In genomic region chr9:94361877-94362697, GRCm38 (mm10) we compare ENCODE assay signal across 16 mouse cellular contexts.
DNase-seq lines count a peak whose midpoint lies in the region; ATAC-seq lines count a peak whose summit lies in the region.
"Had no signal": no experiment of that assay in that cellular context is flagged by ENCODE, and none has a peak within 500 bp of the region (broad histone marks: within the 10 kb centered on the region; RNA-seq: fewer than 3 reads in every experiment).

No protein-coding gene starts in this region.

- 12% methylated on average over 7 of the region's 7 CpGs for whole genome bisulfite sequencing in forebrain, embryonic 16.5 days

- H3K27me3 ChIP-seq in forebrain, embryonic 16.5 days (replicated peaks; ENCODE audit: control insufficient read depth, insufficient read depth, low read length), result no peaks in the 10 kb centered on the region
- H3K27me3 ChIP-seq: CH12.LX; liver, embryonic 15.5 days; midbrain, embryonic 15.5 days; neural tube, embryonic 12.5 days had no signal

- H3K27ac ChIP-seq in forebrain, embryonic 16.5 days (ENCODE audit: low read length), result no peak overlapping the region
- H3K27ac ChIP-seq: hindbrain, embryonic 10.5 days; limb, embryonic 10.5 days; liver, embryonic 15.5 days; midbrain, embryonic 15.5 days; neural tube, embryonic 12.5 days had no signal

- no peak overlapping the region for H3K9ac ChIP-seq in forebrain, embryonic 16.5 days (replicated peaks; ENCODE audit: low read depth, low read length)
- H3K9ac ChIP-seq: liver, embryonic 15.5 days; midbrain, embryonic 15.5 days; neural tube, embryonic 12.5 days had no signal

- H3K9me3 ChIP-seq in forebrain, embryonic 16.5 days (ENCODE audit: control insufficient read depth, low read length), result no peaks in the 10 kb centered on the region
- H3K9me3 ChIP-seq: hindbrain, embryonic 10.5 days; limb, embryonic 10.5 days; liver, embryonic 15.5 days; midbrain, embryonic 15.5 days; neural tube, embryonic 12.5 days had no signal

- DNase-seq in adrenal gland, adult 2 months, result peak; percentile 20
- DNase-seq in adrenal gland, postnatal 25 days, result no peak
- DNase-seq in heart, adult 8-10 months (ENCODE audit: low spot score), result peak; percentile 1
- DNase-seq in heart, postnatal 4 days, result no peak
- peak; percentile 66 for DNase-seq in retina, postnatal 1 day
- no peak for DNase-seq in cerebellum, adult 11-12 months
- no peak for DNase-seq in right cerebral cortex, postnatal 14 days
- DNase-seq: gastrocnemius, postnatal 14 days; thymus, adult 18-20 months had no signal

- ATAC-seq in forebrain, embryonic 16.5 days, result peak; percentile 69
- ATAC-seq: midbrain, embryonic 15.5 days had no signal

- H3K36me3 ChIP-seq in forebrain, embryonic 16.5 days (ENCODE audit: control insufficient read depth, insufficient read depth), result no peaks in the 10 kb centered on the region
- H3K36me3 ChIP-seq: hindbrain, embryonic 10.5 days; limb, embryonic 10.5 days; liver, embryonic 15.5 days; midbrain, embryonic 15.5 days; neural tube, embryonic 12.5 days had no signal

- H3K4me2 ChIP-seq in forebrain, embryonic 16.5 days (ENCODE audit: low read length), result no peak overlapping the region
- H3K4me2 ChIP-seq: liver, embryonic 15.5 days; midbrain, embryonic 15.5 days; neural tube, embryonic 12.5 days had no signal

- H3K4me1 ChIP-seq in forebrain, embryonic 16.5 days (replicated peaks; ENCODE audit: control insufficient read depth, insufficient read depth, low read length), result peaks cover 6% of the 10 kb centered on the region; the same call in 1 of the 2 replicates
- H3K4me1 ChIP-seq: hindbrain, embryonic 10.5 days; limb, embryonic 10.5 days; liver, embryonic 15.5 days; midbrain, embryonic 15.5 days; neural tube, embryonic 12.5 days had no signal

- no peak overlapping the region for H3K4me3 ChIP-seq in forebrain, embryonic 16.5 days (replicated peaks; ENCODE audit: low read length)
- H3K4me3 ChIP-seq: hindbrain, embryonic 10.5 days; limb, embryonic 10.5 days; liver, embryonic 15.5 days; midbrain, embryonic 15.5 days; neural tube, embryonic 12.5 days had no signal

Comparison
In these comparisons a context has a peak if more than half of its experiments do, and no peak if none do; other contexts are left out.
1. DNase-seq: peak in adrenal gland, adult 2 months (single experiment), heart, adult 8-10 months (single experiment) and retina, postnatal 1 day (single experiment); none in adrenal gland, postnatal 25 days (single experiment), heart, postnatal 4 days (single experiment), cerebellum, adult 11-12 months (single experiment) and right cerebral cortex, postnatal 14 days (single experiment).